Mouse (Mus musculus): Measurements from ENCODE around the gene Rab5a.

Rab5a gene

DNA sequence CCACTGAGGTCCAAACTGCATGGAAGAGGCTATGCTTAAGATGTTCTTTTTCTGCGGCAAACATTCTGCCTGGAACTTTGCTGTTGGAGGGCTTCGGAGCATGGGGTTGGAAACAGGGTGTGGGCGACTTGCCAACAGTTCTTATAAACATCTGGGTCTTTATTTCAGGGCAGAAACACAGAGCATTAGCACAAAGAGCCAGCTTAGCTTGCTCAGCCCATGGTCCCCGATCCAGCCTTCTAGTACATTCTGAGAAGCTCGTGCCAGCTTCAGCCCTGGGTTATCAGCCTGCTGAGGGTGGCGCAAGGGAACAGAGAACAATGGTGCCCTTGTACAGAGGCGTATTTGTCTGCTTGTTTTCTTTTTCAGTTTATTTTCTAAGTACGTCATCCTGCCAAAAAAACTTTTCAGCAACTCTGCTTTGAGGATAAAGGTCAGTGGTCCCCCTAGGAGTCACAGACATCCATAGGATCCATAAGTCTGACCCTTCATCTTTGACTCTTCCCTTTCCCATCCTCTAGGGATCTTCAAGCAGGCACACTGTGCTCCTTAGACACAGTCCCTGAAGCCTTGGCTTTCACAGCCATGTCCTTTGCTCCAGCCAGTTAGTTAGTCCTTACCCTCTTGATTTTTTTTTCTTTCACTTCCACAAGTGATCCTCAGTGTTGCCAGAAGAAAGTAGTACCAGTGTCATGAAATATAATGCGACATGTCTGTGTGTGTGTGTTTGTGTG lies 64.7 kb downstream of the Rab5a start:
- peak; percentile 90 for DNase-seq (ENCODE audit: low spot score)

DNA sequence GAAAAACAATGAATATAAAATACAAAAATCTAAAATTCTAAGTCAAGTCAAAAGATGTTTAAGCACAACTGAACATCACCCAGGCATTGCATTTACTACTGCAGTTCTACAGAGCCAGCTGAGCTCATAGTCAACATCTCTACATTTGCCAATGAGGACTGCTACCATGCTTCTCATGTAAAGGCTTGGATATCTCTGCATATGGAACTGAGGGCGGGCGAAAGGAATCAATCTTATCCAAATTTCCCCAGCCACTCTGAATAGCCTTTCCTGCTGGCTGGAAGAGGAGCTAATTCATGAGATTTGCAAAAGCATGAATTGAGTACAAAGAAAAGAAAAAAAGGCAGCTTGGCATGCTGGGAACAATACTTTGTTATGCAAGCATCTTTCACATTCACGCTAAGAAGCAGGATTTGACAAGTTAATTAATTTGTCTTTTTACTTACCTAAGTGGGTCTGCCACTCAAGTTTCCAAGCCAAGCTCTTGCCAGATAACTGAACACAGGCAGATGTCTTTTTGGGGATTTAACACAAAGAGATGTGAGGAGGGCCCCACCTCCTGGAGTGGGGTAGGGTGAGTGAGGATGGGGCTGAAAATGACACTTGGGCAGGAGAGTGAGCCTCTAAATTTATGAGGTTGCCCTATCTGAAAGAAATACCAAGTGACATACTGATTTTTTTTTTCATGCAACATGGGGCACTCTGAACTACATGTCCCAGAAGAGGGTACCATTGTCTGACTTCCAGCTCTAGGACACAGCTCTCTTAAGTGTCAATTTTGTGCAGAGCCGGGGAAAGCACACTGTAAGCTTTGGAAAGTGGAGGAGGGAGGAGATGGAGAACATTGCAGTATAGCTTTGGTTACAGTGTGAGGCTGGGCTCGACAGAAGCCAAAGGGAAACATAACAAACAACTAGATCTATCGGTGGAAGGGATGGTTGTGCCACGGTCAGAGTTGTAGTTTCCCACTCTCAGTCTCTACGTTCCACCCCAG lies 72.6 kb downstream of the Rab5a start:
- DNase-seq (ENCODE audit: low spot score), result no peak

DNA sequence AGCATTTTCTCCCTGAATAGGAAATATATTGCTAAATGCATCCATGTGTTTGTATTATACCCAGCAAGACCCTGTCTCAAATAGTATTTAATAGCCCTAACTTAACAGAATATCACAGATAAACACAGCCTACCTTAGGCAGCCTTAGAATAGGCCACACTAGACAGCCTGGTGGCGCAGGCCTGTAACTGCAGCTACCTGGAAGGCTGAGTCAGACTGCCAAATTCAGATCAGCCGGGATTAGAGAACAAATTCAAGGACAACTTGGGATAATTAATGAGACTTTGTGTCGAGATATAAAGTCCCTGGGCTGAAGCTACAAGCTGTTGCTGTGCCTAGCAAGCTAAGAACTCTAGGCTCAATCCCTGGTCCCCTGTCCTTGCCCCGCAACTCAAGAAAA lies 75.1 kb downstream of the Rab5a start:
- no peak for DNase-seq (ENCODE audit: low spot score)

DNA sequence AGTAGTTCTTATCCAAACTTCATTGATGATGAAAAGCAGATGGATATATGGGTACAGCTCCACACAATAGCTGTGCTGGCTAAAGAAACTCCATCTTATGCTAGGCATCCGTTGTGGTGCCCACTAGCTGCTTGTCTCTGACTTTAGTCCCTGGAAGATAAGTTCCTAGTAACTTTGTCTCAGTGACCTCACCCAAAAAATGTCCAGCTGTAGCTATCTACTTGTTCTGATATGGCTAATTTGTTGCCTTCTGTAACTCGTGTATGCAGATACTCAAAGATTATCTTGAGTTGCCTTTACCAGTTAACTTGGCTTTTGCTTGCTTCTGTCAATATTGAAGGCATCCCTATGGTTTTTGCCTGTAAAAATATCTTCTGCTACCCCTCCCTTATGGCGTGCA lies 75.8 kb downstream of the Rab5a start:
- no peak for DNase-seq (ENCODE audit: low spot score)
